11 mouse cellular contexts compared by ENCODE assay signal in genomic region chr11:75046638-75047037, GRCm38 (mm10).
DNase-seq lines count a peak whose midpoint lies in the region; ATAC-seq and TF ChIP-seq lines count a peak whose summit lies in the region.
"Had no signal": no experiment of that assay in that cellular context is flagged by ENCODE, and none has a peak within 500 bp of the region (broad histone marks: within the 10 kb centered on the region; RNA-seq: fewer than 3 reads in every experiment).

No protein-coding gene starts in this region.

- no peak for DNase-seq in gastrocnemius, adult 2 months
- DNase-seq in gastrocnemius, postnatal 14 days = no peak
- DNase-seq in kidney, postnatal 14 days = no peak
- no peak for DNase-seq in testis, postnatal 14 days (ENCODE audit: low spot score)
- no peak for DNase-seq in right cerebral cortex, adult 2 months (ENCODE audit: low spot score in 2 of 2)
- DNase-seq in layer of hippocampus, adult 8-10 months (ENCODE audit: low spot score in 2 of 2) = no peak

- intact Hi-C loops in gastrocnemius, adult 2 months (cut with DNase I) = loop anchor here (5.0 kb wide), 3 partner anchors 34 to 121 kb away; partner anchors contain the start of gene Hic1
- intact Hi-C loops in gastrocnemius, postnatal 14 days (cut with DNase I; ENCODE audit: low total_unique reads) = no loop called here

- peak overlapping the region; percentile 86 for H3K27ac ChIP-seq in gastrocnemius, adult 2 months
- H3K27ac ChIP-seq in kidney, embryonic 14.5 days (ENCODE audit: low read depth, low read length) = peak overlapping the region; percentile 98
- peak overlapping the region; percentile 44 for H3K27ac ChIP-seq in testis, adult 2 months (ENCODE audit: control insufficient read depth, insufficient read depth, low read depth, low read length)
- H3K27ac ChIP-seq: liver, embryonic 15.5 days; midbrain, embryonic 12.5 days had no signal

- no peak for TF ChIP-seq POLR2A in testis, adult 2 months (IDR thresholded peaks at IDR 0.05; ENCODE audit: control insufficient read depth, low read depth, low read length)

- H3K4me3 ChIP-seq in gastrocnemius, adult 2 months = no peak overlapping the region; the same call in 1 of the 2 replicates
- no peak overlapping the region for H3K4me3 ChIP-seq in kidney, embryonic 14.5 days (ENCODE audit: low read length)
- no peak overlapping the region for H3K4me3 ChIP-seq in testis, adult 2 months (ENCODE audit: control insufficient read depth, low read depth, low read length)
- H3K4me3 ChIP-seq: liver, embryonic 15.5 days; midbrain, embryonic 12.5 days had no signal

- no peaks in the 10 kb centered on the region for H3K27me3 ChIP-seq in kidney, embryonic 14.5 days (ENCODE audit: control insufficient read depth, insufficient read depth, low read length)
- H3K27me3 ChIP-seq in testis, adult 2 months (ENCODE audit: control insufficient read depth, insufficient read depth, low read length) = no peaks in the 10 kb centered on the region
- H3K27me3 ChIP-seq: liver, embryonic 15.5 days; midbrain, embryonic 12.5 days had no signal

- TF ChIP-seq CTCF in gastrocnemius, adult 2 months (IDR thresholded peaks at IDR 0.05) = no peak
- TF ChIP-seq CTCF in testis, adult 2 months (IDR thresholded peaks at IDR 0.05; ENCODE audit: control insufficient read depth, insufficient read depth, insufficient replicate concordance, low read depth, low read length) = no peak

- no peaks in the 10 kb centered on the region for H3K9me3 ChIP-seq in kidney, embryonic 14.5 days (ENCODE audit: control insufficient read depth, low read length)
- H3K9me3 ChIP-seq: G1E; liver, embryonic 15.5 days; midbrain, embryonic 12.5 days had no signal

- H3K4me2 ChIP-seq in kidney, embryonic 14.5 days (replicated peaks; ENCODE audit: low read depth, low read length) = no peak overlapping the region
- H3K4me2 ChIP-seq: liver, embryonic 15.5 days; midbrain, embryonic 12.5 days had no signal

- H3K36me3 ChIP-seq in kidney, embryonic 14.5 days (ENCODE audit: control insufficient read depth, insufficient read depth, low read length) = peaks cover 2% of the 10 kb centered on the region
- peaks cover 3% of the 10 kb centered on the region for H3K36me3 ChIP-seq in testis, adult 2 months (ENCODE audit: control insufficient read depth, insufficient read depth, low read length)

- peaks cover 44% of the 10 kb centered on the region for H3K4me1 ChIP-seq in kidney, embryonic 14.5 days (ENCODE audit: control insufficient read depth, insufficient read depth, low read length)
- peaks cover 2% of the 10 kb centered on the region for H3K4me1 ChIP-seq in testis, adult 2 months (ENCODE audit: control insufficient read depth, insufficient read depth, low read length)
- H3K4me1 ChIP-seq: midbrain, embryonic 12.5 days had no signal

- H3K9ac ChIP-seq in kidney, embryonic 14.5 days (ENCODE audit: low read depth, low read length) = no peak overlapping the region
- H3K9ac ChIP-seq: liver, embryonic 15.5 days; midbrain, embryonic 12.5 days had no signal

- no peak for ATAC-seq in kidney, embryonic 14.5 days (ENCODE audit: low FRiP score, low TSS enrichment)

- 71% methylated on average over 3 of the region's 3 CpGs for WGBS in kidney, embryonic 14.5 days

Comparison
In these comparisons a context has a peak if more than half of its experiments do, and no peak if none do; other contexts are left out.
1. H3K27ac ChIP-seq: peak in every context shown above with its lines; median percentile 98 in kidney, embryonic 14.5 days; 86 in gastrocnemius, adult 2 months; 44 in testis, adult 2 months.